Mouse (Mus musculus) CD4-positive, CD25-positive, alpha-beta regulatory T cell (primary cell): ENCODE measurements around the gene Cacna2d2. TPM values are rescaled to one million over a fixed set of nuclear protein-coding genes. Genes with fewer than 3 reads are reported as not detected.

Experiments used
- polyA plus RNA-seq: library from polyadenylated mRNA; unstranded; fragments of 100-300 nt; shearing (Covaris generic); gene quantifications from one replicate; pipeline ENCODE4 v1.2.1, GENCODE M21; 2017

The Cacna2d2 gene
- 0.56 TPM for polyA plus RNA-seq

GRCm38 (mm10) chr9:107399491-107399971 lies at the start of gene Cacna2d2:
TSS of gene Cacna2d2 (plus strand) at chr9:107399612.

GRCm38 (mm10) chr9:107533791-107534407 lies 134.5 kb downstream of the Cacna2d2 start, which contains the start of gene Tmem115:
TSS of gene Tmem115 (plus strand) at chr9:107533945.

GRCm38 (mm10) chr9:107541474-107542351 lies 142.3 kb downstream of the Cacna2d2 start, which contains the start of the genes Cyb561d2 and Nprl2:
TSS of gene Cyb561d2 (minus strand) at chr9:107542193.
TSS of gene Nprl2 (plus strand) at chr9:107542226.

GRCm38 (mm10) chr9:107547026-107547425 lies 147.6 kb downstream of the Cacna2d2 start, which contains the start of gene Zmynd10:
TSS of gene Zmynd10 (plus strand) at chr9:107547298.

GRCm38 (mm10) chr9:107551117-107551889 lies 151.9 kb downstream of the Cacna2d2 start, which contains the start of gene Rassf1:
TSS of gene Rassf1 (plus strand) at chr9:107551555.

GRCm38 (mm10) chr9:107563029-107563581 lies 163.7 kb downstream of the Cacna2d2 start, which contains the start of gene Tusc2:
TSS of gene Tusc2 (plus strand) at chr9:107563255.

GRCm38 (mm10) chr9:107567702-107568319 lies 168.4 kb downstream of the Cacna2d2 start, which contains the start of gene Hyal2:
TSS of gene Hyal2 (plus strand) at chr9:107567945.

GRCm38 (mm10) chr9:107576357-107577107 lies 177.1 kb downstream of the Cacna2d2 start, which contains the start of gene Hyal1:
TSS of gene Hyal1 (plus strand) at chr9:107576927.

GRCm38 (mm10) chr9:107578587-107578986 lies 179.2 kb downstream of the Cacna2d2 start, which contains the start of gene Naa80:
TSS of gene Naa80 (plus strand) at chr9:107578887.

Other genes starting within 250 kb of the Cacna2d2 start
- 0.16 TPM for gene Dock3, start 167.7 kb upstream of the Cacna2d2 start, polyA plus RNA-seq
- gene Mapkapk3, start 109.7 kb upstream of the Cacna2d2 start, polyA plus RNA-seq: 120 TPM
- 262 TPM for gene Cish, start 103.6 kb upstream of the Cacna2d2 start, polyA plus RNA-seq
- 29.1 TPM for gene Hemk1, start 61.3 kb upstream of the Cacna2d2 start, polyA plus RNA-seq
- 2.8 TPM for gene 6430571L13Rik, start 59.0 kb upstream of the Cacna2d2 start, polyA plus RNA-seq
- gene Tmem115, start 134.3 kb downstream of the Cacna2d2 start, polyA plus RNA-seq: 45.2 TPM
- gene Cyb561d2, start 142.6 kb downstream of the Cacna2d2 start, polyA plus RNA-seq: 63.1 TPM
- 57.9 TPM for gene Nprl2, start 142.6 kb downstream of the Cacna2d2 start, polyA plus RNA-seq
- 5.0 TPM for gene Zmynd10, start 147.7 kb downstream of the Cacna2d2 start, polyA plus RNA-seq
- gene Rassf1, start 151.9 kb downstream of the Cacna2d2 start, polyA plus RNA-seq: 86.1 TPM
- 56.9 TPM for gene Tusc2, start 163.6 kb downstream of the Cacna2d2 start, polyA plus RNA-seq
- 12.2 TPM for gene Hyal2, start 168.3 kb downstream of the Cacna2d2 start, polyA plus RNA-seq
- gene Hyal1, start 177.3 kb downstream of the Cacna2d2 start, polyA plus RNA-seq: 5.1 TPM
- 19.3 TPM for gene Naa80, start 179.3 kb downstream of the Cacna2d2 start, polyA plus RNA-seq
- 0.67 TPM for gene Hyal3, start 181.2 kb downstream of the Cacna2d2 start, polyA plus RNA-seq
- gene Ifrd2, start 188.0 kb downstream of the Cacna2d2 start, polyA plus RNA-seq: 25.6 TPM
- not detected for gene Sema3b, start 209.6 kb downstream of the Cacna2d2 start, polyA plus RNA-seq
- gene Gnai2, start 235.8 kb downstream of the Cacna2d2 start, polyA plus RNA-seq: 844 TPM